Mouse (Mus musculus) gonadal fat pad, adult 2 months (tissue): Measurements from ENCODE around the gene Klf2. TPM values are rescaled to one million over a fixed set of nuclear protein-coding genes. Genes with fewer than 3 reads are reported as not detected.

Experiments used
- DNase-seq: peaks from one replicate; pipeline ENCODE4 v3.0.0-alpha.2; 2012; ENCODE audit warnings: low read depth
- polyA plus RNA-seq: library from polyadenylated mRNA; depleted of rRNA; stranded (reverse); fragments of >200 nt; gene quantifications from 2 replicates; pipeline ENCODE4 v1.2.3, GENCODE M21; 2012

The Klf2 gene
- polyA plus RNA-seq, 1 experiment = 17.8 TPM

- DNase-seq = no peak
These were observed 13.5 kb upstream of the Klf2 start, which contains the start of gene Gm10282 for GRCm38 (mm10) chr8:72305210-72305905. Gene Gm10282 (minus strand): TSS chr8:72305260.

GRCm38 (mm10) chr8:72306913-72307312 lies 11.9 kb upstream of the Klf2 start:
- no peak for DNase-seq

- DNase-seq = no peak
These were observed 10.6 kb upstream of the Klf2 start for GRCm38 (mm10) chr8:72308276-72308675.

DNA sequence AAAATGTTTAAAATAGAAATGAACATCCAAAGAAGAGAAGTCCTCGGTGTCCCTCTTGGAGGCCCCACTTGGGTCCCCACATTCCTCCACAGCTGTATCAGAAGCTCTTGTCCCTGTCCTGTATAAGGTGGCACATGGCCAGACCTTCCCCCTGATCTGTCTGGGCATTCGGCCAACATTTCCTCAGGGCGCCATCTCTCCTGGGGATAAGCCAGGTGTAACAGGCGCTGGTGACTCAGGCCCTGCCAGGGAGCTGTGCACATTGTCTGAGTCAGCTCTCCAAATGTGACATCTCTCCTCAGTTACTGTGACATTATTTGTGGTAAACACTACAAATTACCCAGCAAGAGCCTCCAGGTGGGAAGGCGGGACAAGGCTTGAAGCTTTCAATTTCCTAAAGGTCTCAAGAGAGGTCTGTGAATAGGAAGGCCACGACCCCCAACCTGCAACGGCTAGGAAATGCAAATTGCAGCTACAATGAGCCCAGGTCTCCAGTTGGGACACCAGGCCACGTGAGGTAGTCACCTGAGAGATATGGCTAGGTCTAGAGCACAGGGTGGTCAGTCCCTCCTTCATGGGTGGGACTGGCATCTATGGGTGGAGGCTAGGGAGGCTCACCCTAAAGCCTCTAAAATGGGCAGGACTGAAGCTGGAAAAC lies 7.9 kb upstream of the Klf2 start:
- DNase-seq = no peak

DNA sequence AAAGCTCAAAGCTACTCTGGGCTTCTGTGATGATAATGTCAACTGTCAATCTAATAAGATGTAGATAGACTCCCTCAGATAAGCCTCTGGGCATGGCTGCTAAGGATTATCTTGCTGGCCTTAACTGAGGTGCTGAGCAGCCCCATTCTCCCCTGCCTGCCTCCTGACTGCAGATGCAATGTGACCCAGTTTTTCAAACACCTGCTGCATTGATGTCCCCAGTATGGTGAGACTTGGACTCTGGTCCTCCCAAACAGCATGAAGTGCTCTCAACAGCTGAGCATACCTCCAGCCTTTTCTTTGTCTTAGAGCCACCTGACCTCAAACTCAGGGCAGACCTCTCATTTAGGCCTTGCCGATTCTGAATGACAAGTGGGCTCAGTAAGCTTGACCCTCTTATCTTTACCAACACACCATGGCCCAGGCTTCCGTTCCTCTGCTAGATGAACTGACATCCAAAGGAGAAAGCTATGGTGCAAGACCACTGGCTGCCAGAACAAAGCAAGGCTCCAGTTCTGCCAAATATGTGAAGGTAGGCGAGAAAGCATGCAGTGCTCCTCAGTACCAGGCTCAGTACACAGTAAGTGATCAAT lies 5.8 kb upstream of the Klf2 start:
- DNase-seq = no peak

- DNase-seq = no peak
These were observed 2.7 kb upstream of the Klf2 start for GRCm38 (mm10) chr8:72316053-72316695.

GRCm38 (mm10) chr8:72317741-72318301 lies 1.0 kb upstream of the Klf2 start:
- DNase-seq = no peak

- no peak for DNase-seq
These were observed 564 bp downstream of the Klf2 start for GRCm38 (mm10) chr8:72319397-72319796.

- no peak for DNase-seq
These were observed 1.3 kb downstream of the Klf2 start for GRCm38 (mm10) chr8:72319921-72320802.

DNA sequence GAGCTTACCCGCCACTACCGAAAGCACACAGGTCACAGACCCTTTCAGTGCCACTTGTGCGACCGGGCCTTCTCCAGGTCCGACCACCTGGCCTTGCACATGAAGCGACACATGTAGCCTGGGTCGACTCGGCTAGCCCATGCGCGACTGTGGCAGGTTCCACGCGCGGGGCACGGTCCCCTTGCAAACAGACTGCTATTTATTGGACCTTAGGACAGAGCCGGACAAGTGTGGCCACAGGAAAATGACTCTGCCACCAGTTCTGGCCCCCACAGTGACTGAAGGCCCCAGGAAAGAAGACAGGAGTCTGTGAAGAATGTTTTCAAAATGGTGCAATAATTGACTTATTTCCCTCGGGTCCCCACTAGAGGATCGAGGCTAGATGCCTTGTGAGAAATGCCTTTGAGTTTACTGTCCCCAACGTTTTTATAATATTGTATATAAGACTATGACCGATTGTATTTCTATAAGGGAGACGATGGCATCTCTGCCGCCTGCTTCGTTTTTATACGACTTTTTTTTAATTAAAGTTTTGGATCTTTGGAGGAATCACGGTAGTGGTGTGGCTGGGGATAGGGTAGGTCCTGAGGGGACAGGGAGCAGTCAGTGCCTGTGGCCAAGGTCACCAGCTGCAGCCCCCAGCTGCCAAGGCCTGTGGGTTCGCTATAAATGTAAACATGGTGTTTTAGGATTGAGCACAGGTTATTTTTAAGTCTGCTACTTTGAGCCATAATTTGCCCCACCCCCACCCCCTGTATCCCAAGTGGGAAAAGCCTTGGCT lies 2.2 kb downstream of the Klf2 start:
- no peak for DNase-seq

DNA sequence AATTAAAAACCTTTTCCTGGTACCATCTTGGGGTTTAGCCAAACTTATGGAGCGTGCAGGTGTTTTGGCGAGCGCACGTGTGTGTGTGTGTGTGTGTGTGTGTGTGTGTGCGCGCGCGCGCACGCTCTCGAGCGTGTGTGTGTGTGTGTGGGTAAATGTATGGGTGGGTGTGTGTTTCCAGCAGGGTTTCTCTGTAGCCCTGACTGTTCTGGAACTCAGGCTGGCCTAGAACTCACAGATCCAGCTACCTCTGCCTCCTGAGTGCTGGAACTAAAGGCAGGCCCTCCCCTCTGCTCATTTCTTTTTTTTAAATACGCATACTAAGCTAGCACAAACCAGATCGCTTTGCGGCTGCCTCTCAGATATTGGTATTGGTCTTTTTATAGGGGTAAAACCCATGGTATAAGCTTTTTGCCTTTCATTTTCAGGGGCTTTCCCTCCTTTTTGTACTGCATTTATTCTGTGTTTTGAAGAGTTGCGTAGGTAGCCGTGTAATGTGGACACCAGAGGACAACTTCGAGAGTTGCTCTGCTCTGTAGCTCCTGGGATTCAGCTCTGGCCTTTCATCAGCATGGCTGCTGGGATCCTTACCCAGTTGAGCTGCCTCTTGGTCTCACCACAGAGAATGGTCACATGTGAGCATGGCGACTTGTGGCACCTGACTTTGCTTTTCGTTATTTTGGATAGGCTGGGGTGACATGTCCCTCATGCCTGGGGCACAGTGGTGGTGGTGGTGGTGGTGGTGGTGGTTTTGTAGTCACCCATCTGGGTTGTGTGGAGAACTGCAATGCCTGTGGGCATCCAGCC lies 3.0 kb downstream of the Klf2 start:
- no peak for DNase-seq

DNA sequence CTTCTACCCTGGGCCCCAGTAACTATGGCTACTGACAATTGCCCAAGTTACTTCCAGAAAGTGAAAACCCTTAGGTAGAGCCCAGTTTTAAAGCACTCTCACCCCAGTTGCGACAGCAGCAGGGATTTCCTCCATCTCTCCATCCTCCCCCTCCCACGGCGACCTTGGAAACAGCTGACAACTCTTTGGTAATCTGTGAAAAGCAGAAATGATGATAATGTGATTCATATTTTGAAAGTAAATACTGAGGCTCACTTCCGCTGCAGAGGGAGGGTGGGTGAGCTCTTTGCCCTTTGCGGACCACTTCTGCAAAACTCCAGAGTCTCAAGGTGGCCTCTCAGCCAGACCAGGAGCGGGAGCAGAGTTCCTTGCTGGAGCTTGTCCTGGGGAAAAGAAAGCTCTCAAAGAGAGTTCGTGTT lies 3.6 kb downstream of the Klf2 start:
- DNase-seq = no peak

GRCm38 (mm10) chr8:72323131-72323725 lies 4.4 kb downstream of the Klf2 start:
- DNase-seq = no peak

- no peak for DNase-seq
These were observed 5.3 kb downstream of the Klf2 start for GRCm38 (mm10) chr8:72324036-72324706.

- no peak for DNase-seq
These were observed 5.9 kb downstream of the Klf2 start for GRCm38 (mm10) chr8:72324708-72325107.

GRCm38 (mm10) chr8:72329116-72329515 lies 10.3 kb downstream of the Klf2 start:
- DNase-seq = no peak

DNA sequence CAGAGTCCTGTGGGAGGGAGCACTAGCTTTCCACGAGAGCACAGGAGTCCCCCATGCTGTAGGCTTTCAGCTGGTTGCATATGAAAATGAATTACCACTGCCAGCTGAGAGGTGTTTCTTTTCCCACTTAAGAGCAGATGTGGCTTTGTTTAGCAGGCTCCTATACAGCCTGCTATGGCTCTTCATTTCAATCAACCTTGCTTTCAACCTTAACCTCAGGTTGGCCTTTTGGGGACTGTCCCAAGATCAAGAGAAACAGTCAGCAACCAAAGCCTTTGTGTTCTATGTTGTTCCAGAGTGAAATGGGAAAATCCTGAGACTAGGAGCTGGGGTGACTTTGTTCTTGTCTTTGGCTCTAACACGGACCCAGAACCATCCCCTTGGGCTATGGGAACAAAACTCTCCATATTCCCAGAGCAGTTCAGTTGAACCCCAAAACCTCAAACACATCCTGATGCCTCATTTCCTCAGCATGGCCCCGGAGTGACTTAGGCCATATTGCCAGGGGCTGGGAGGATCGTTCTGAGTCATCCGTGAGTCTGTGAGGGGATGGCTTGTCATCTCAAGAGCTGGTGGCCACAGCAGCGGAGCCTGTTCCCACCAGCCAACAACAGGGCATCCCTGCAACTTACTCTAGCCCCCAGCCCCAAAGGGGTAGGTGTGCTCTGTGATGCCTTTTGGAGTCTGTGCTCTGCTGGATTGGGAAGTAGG lies 12.1 kb downstream of the Klf2 start:
- no peak for DNase-seq

DNA sequence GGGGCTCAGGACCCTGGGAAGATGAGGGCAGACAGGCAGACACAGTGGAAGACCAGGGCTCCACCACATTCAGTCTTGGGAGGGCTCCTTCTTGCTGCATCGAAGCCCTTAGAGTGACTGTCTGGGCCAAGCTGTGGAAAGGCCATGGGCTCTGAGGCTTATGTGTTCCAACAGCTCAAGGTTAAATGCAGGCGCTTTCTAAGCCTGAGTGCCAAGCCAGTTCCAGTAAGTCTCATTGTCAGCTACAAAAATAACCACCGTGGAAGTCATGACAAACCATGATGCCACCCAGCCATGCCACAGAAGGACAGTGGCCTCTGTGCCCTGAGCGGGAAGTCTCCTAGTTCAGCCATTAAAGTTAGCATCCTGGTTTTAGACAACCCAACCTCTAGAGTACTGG lies 12.8 kb downstream of the Klf2 start:
- DNase-seq = no peak
